Mouse (Mus musculus): ENCODE data around the gene Pparg. TPM values are rescaled to one million over a fixed set of nuclear protein-coding genes. Genes with fewer than 3 reads are reported as not detected.

The Pparg gene
- total and polyA plus RNA-seq, 3 experiments: not detected

GRCm38 (mm10) chr6:115518352-115518751 lies 157.6 kb downstream of the Pparg start:
- Histone ChIP-seq H3K27ac (ENCODE audit: insufficient read depth, low read depth) (no peak overlapping the region), H3K9ac (ENCODE audit: insufficient read depth, low read depth) (no peak overlapping the region), H3K4me3 (replicated peaks in 1 of 3; ENCODE audit: low read depth in 2 of 3, low read length in 2 of 3, poor library complexity in 1 of 3) (no peak overlapping the region), H3K4me2 (ENCODE audit: insufficient read depth, low read depth, poor library complexity, severe bottlenecking) (no peak overlapping the region), H3K27me3 (replicated peaks) (no peaks in the 10 kb centered on the region), H3K79me2 (replicated peaks; ENCODE audit: control insufficient read depth, extremely low read depth, insufficient read depth, poor library complexity, severe bottlenecking) (no peaks in the 10 kb centered on the region), H3K9me3 (replicated peaks; ENCODE audit: low read length) (no peaks in the 10 kb centered on the region), H3K4me1 (ENCODE audit: control insufficient read depth in 1 of 2, insufficient read depth in 2 of 2) (peaks cover 22 to 63% of the 10 kb centered on the region in 2 experiments), H3K36me3 (replicated peaks in 1 of 2; ENCODE audit: control insufficient read depth in 1 of 2, insufficient read depth in 1 of 2, low read length in 1 of 2) (no peaks in the 10 kb centered on the region)
- TF ChIP-seq POLR2A (IDR thresholded peaks at IDR 0.05; ENCODE audit: low read depth, low read length) (no peak), POLR2AphosphoS2 (IDR thresholded peaks at IDR 0.05; ENCODE audit: low read depth, low read length) (no peak), EP300 (IDR thresholded peaks at IDR 0.05; ENCODE audit: low read length) (no peak), JUND (conservative IDR thresholded peaks at IDR 0.05; ENCODE audit: low read depth, low read length) (no peak), CHD1 (IDR thresholded peaks at IDR 0.05; ENCODE audit: low read depth, low read length) (no peak), UBTF (IDR thresholded peaks at IDR 0.05; ENCODE audit: low read depth, low read length) (no peak), ZKSCAN1 (IDR thresholded peaks at IDR 0.05; ENCODE audit: borderline replicate concordance, low read depth, low read length) (no peak), ETS1 (conservative IDR thresholded peaks at IDR 0.05; ENCODE audit: low read depth, low read length) (no peak), ZNF384 (IDR thresholded peaks at IDR 0.05; ENCODE audit: low read depth, low read length) (no peak), TBP (conservative IDR thresholded peaks at IDR 0.05; ENCODE audit: low read depth, low read length) (no peak), E2F4 (IDR thresholded peaks at IDR 0.05; ENCODE audit: insufficient replicate concordance, low read depth, low read length) (no peak), RAD21 (IDR thresholded peaks at IDR 0.05; ENCODE audit: low read depth, low read length) (no peak), IRF4 (IDR thresholded peaks at IDR 0.05; ENCODE audit: low read depth, low read length) (no peak), CTCF (conservative IDR thresholded peaks at IDR 0.05 in 1 of 2, IDR thresholded peaks at IDR 0.05 in 1 of 2; ENCODE audit: low read depth in 2 of 2, low read length in 2 of 2) (no peak), SMC3 (IDR thresholded peaks at IDR 0.05; ENCODE audit: low read depth, low read length) (no peak), MAFK (IDR thresholded peaks at IDR 0.05; ENCODE audit: insufficient replicate concordance, low read length) (no peak)
- dilution Hi-C loops (cut with MboI; ENCODE audit: extremely low pct_ligation_motif_present, extremely low pct_unique_long_range_greater_than_20kb, low sequenced_read_pairs): no loop called here
- in situ Hi-C loops (cut with MboI; ENCODE audit: low pct_ligation_motif_present, low pct_unique_long_range_greater_than_20kb, low sequenced_read_pairs): no loop called here
- no peak for DNase-seq (ENCODE audit: extremely low read depth)

GRCm38 (mm10) chr6:115519275-115519699 lies 158.5 kb downstream of the Pparg start:
- in situ Hi-C loops (cut with MboI; ENCODE audit: low pct_ligation_motif_present, low pct_unique_long_range_greater_than_20kb, low sequenced_read_pairs): no loop called here
- H3K79me2 ChIP-seq (replicated peaks; ENCODE audit: control insufficient read depth, extremely low read depth, insufficient read depth, poor library complexity, severe bottlenecking): no peaks in the 10 kb centered on the region
- no peaks in the 10 kb centered on the region for H3K36me3 ChIP-seq (replicated peaks in 1 of 2; ENCODE audit: control insufficient read depth in 1 of 2, insufficient read depth in 1 of 2, low read length in 1 of 2)
- H3K27ac ChIP-seq (ENCODE audit: insufficient read depth, low read depth): no peak overlapping the region
- H3K9me3 ChIP-seq (replicated peaks; ENCODE audit: low read length): no peaks in the 10 kb centered on the region
- H3K4me2 ChIP-seq (ENCODE audit: insufficient read depth, low read depth, poor library complexity, severe bottlenecking): peak overlapping the region; percentile 1; the same call in 1 of the 2 replicates
- H3K4me1 ChIP-seq (ENCODE audit: control insufficient read depth in 1 of 2, insufficient read depth in 2 of 2): peaks cover 22 to 72% of the 10 kb centered on the region in 2 experiments
- TF ChIP-seq MXI1 (IDR thresholded peaks at IDR 0.05; ENCODE audit: low read depth, low read length) (no peak), TCF12 (IDR thresholded peaks at IDR 0.05; ENCODE audit: low read depth, low read length) (0 out of 2 replicates have a peak, but pooled peaks have one; percentile 3), MYC (IDR thresholded peaks at IDR 0.05; ENCODE audit: low read depth, low read length) (no peak), EP300 (IDR thresholded peaks at IDR 0.05; ENCODE audit: low read length) (peak; percentile 11; the same call in 1 of the 2 replicates)
- H3K4me3 ChIP-seq (replicated peaks in 1 of 3; ENCODE audit: low read depth in 2 of 3, low read length in 2 of 3, poor library complexity in 1 of 3): no peak overlapping the region
- dilution Hi-C loops (cut with MboI; ENCODE audit: extremely low pct_ligation_motif_present, extremely low pct_unique_long_range_greater_than_20kb, low sequenced_read_pairs): no loop called here
- peak; percentile 56 for DNase-seq (ENCODE audit: extremely low read depth)
- H3K27me3 ChIP-seq (replicated peaks): no peaks in the 10 kb centered on the region
- no peak overlapping the region for H3K9ac ChIP-seq (ENCODE audit: insufficient read depth, low read depth)
